Mouse (Mus musculus) layer of hippocampus, adult 11-12 months (tissue): ENCODE measurements around the gene Tmsb10.

Experiments
- DNase-seq: peaks from one replicate; pipeline ENCODE4 v3.0.0; 2022; ENCODE audit warnings: low spot score

Tmsb10 gene

DNA sequence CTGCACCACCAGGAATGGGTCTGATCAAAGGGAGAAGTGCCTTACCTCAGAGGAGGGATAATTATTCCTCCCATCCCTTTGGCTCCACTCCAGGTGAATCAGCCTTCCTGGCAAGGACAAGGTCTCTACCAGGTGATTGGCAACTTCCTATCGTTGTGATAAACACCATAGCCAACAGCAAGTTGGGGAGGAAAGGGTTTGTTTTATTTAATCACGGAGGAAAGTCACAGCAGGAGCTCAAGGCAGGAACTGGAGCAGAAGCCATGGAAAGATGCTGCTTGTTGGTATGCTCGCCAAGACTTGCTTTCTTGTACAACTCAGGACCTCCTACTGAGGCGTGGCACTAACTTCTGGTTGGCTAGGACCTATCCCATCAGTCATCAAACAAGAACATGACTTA, 47.3 kb downstream of the Tmsb10 start:
- no peak for DNase-seq
